Mouse (Mus musculus) lung, postnatal 25 days (tissue): Measurements from ENCODE around the gene Zfp184.

Experiments used
- DNase-seq: peaks from one replicate; pipeline ENCODE4 v3.0.0; 2022; ENCODE audit warnings: low spot score

Zfp184 gene

GRCm38 (mm10) chr13:21984486-21984885, 39.6 kb downstream of the Zfp184 start:
- no peak for DNase-seq

- DNase-seq = no peak
Measured at GRCm38 (mm10) chr13:21992550-21992949, 47.7 kb downstream of the Zfp184 start.

- no peak for DNase-seq
Measured at GRCm38 (mm10) chr13:21993957-21994738, 49.3 kb downstream of the Zfp184 start.

- no peak for DNase-seq
Measured at GRCm38 (mm10) chr13:21994896-21995295, 50.0 kb downstream of the Zfp184 start.

- no peak for DNase-seq
Measured at GRCm38 (mm10) chr13:21995331-21995914, 50.5 kb downstream of the Zfp184 start.

- no peak for DNase-seq
Measured at GRCm38 (mm10) chr13:21996101-21996839, 51.4 kb downstream of the Zfp184 start.

- no peak for DNase-seq
Measured at GRCm38 (mm10) chr13:21996840-21997185, 51.9 kb downstream of the Zfp184 start.

- no peak for DNase-seq
Measured at GRCm38 (mm10) chr13:21997201-21997820, 52.4 kb downstream of the Zfp184 start.

GRCm38 (mm10) chr13:21997821-21998220, 52.9 kb downstream of the Zfp184 start:
- no peak for DNase-seq

- no peak for DNase-seq
Measured at GRCm38 (mm10) chr13:21998412-21998811, 53.5 kb downstream of the Zfp184 start.

- DNase-seq = no peak
Measured at GRCm38 (mm10) chr13:21999147-21999546, 54.3 kb downstream of the Zfp184 start.

GRCm38 (mm10) chr13:22001346-22001745, 56.5 kb downstream of the Zfp184 start:
- DNase-seq = no peak

- DNase-seq = no peak
Measured at GRCm38 (mm10) chr13:22001823-22002222, 56.9 kb downstream of the Zfp184 start.

- DNase-seq = peak; percentile 38
Measured at GRCm38 (mm10) chr13:22005605-22006333, 60.9 kb downstream of the Zfp184 start.

- DNase-seq = peak; percentile 51
Measured at GRCm38 (mm10) chr13:22006334-22007120, 61.6 kb downstream of the Zfp184 start.

GRCm38 (mm10) chr13:22007121-22007510, 62.2 kb downstream of the Zfp184 start:
- no peak for DNase-seq

- DNase-seq = no peak
Measured at GRCm38 (mm10) chr13:22007872-22008271, 63.0 kb downstream of the Zfp184 start.

- no peak for DNase-seq
Measured at GRCm38 (mm10) chr13:22008707-22009106, 63.8 kb downstream of the Zfp184 start.

GRCm38 (mm10) chr13:22009642-22010041, 64.7 kb downstream of the Zfp184 start, which contains the start of gene Prss16:
TSS of gene Prss16 (minus strand) at chr13:22009742.
- no peak for DNase-seq
